Mouse (Mus musculus) heart, postnatal 0 days (tissue): Measurements from ENCODE around the gene Icam5.

Experiments used
- CTCF ChIP-seq: IDR thresholded peaks from 2 replicates; pipeline ENCODE4 v1.5.1; 2016; ENCODE audit warnings: antibody characterized with exemption, control low read depth, low read depth
- EP300 ChIP-seq: IDR thresholded peaks from 2 replicates; pipeline ENCODE4 v1.6.1; 2016; ENCODE audit warnings: antibody characterized with exemption, low read depth

GRCm38 (mm10) chr9:21027774-21028290 lies 4.0 kb upstream of the Icam5 start:
- TF ChIP-seq CTCF: no peak
- no peak for TF ChIP-seq EP300
